In genomic region chr5:97432512-97432911, GRCm38 (mm10) we compare ENCODE assay signal across 24 mouse cellular contexts. TPM values are rescaled to one million over a fixed set of nuclear protein-coding genes. Genes with fewer than 3 reads are reported as not detected.
DNase-seq lines count a peak whose midpoint lies in the region; TF ChIP-seq lines count a peak whose summit lies in the region.
"Had no signal": no experiment of that assay in that cellular context is flagged by ENCODE, and none has a peak within 500 bp of the region (broad histone marks: within the 10 kb centered on the region; RNA-seq: fewer than 3 reads in every experiment).

No protein-coding gene starts in this region.

- DNase-seq in layer of hippocampus, adult 2 months (ENCODE audit: low spot score in 2 of 2), result peak; percentile 20 to 26
- no peak for DNase-seq in layer of hippocampus, adult 11-12 months (ENCODE audit: low spot score)
- peak; percentile 60 for DNase-seq in layer of hippocampus, adult 9-11 months
- no peak for DNase-seq in layer of hippocampus, postnatal 25 days (ENCODE audit: extremely low spot score in 1 of 2, low spot score in 1 of 2)
- DNase-seq in brain, adult 2 months (ENCODE audit: low read depth, low spot score), result peak; percentile 17
- DNase-seq: adrenal gland, adult 8-10 months; adrenal gland, postnatal 14 days; adrenal gland, postnatal 36 days; B cell, adult 2 months; cerebellum, adult 11 months; cerebellum, adult 18-20 months; cerebellum, adult 8-10 months; cerebellum, adult 9-11 months; cerebellum, postnatal 14 days; cerebellum, postnatal 36 days; embryo, embryonic 11 days had no signal

- no peak overlapping the region for H3K4me3 ChIP-seq in layer of hippocampus, adult 2 months
- H3K4me3 ChIP-seq: embryonic facial prominence, embryonic 13.5 days; embryonic facial prominence, embryonic 15.5 days; erythroblast, embryonic 14.5 days; forebrain, embryonic 10.5 days; forebrain, embryonic 12.5 days had no signal

- peak overlapping the region; percentile 72 for H3K27ac ChIP-seq in layer of hippocampus, adult 2 months
- H3K27ac ChIP-seq: embryonic facial prominence, embryonic 13.5 days; embryonic facial prominence, embryonic 15.5 days; forebrain, embryonic 10.5 days; forebrain, embryonic 12.5 days had no signal

- TF ChIP-seq CTCF in layer of hippocampus, adult 2 months (conservative IDR thresholded peaks at IDR 0.05), result peak; percentile 25; the same call in 1 of the 2 replicates

RNA-seq across cellular contexts. Expression of gene Gk2, which starts 24.3 kb away (rescaled TPM):
- not detected for total RNA-seq in layer of hippocampus, adult 2 months (2021)
- total RNA-seq in layer of hippocampus, postnatal 25 days (2021), result not detected
- total RNA-seq: adrenal gland, adult 18-20 months; adrenal gland, adult 8-10 months; adrenal gland, postnatal 14 days; adrenal gland, postnatal 36 days; CH12.LX; common myeloid progenitor, adult 5-6 weeks had no signal

RNA-seq across cellular contexts. Expression of gene Naa11, which starts 40.3 kb away (rescaled TPM):
- not detected for total RNA-seq in layer of hippocampus, adult 2 months (2021)
- total RNA-seq in layer of hippocampus, postnatal 25 days (2021), result not detected
- total RNA-seq: adrenal gland, adult 18-20 months; adrenal gland, adult 8-10 months; adrenal gland, postnatal 14 days; adrenal gland, postnatal 36 days; CH12.LX; common myeloid progenitor, adult 5-6 weeks had no signal

Comparison
In these comparisons a context has a peak if more than half of its experiments do, and no peak if none do; other contexts are left out.
1. DNase-seq: peak in layer of hippocampus, adult 2 months (2 of 2), layer of hippocampus, adult 9-11 months (single experiment) and brain, adult 2 months (single experiment); none in layer of hippocampus, adult 11-12 months (single experiment) and layer of hippocampus, postnatal 25 days (0 of 2).